Mouse (Mus musculus) liver, adult (tissue): ENCODE measurements around the gene Mex3d.

Experiments
- GATA4 ChIP-seq: IDR thresholded peaks from 2 replicates; pipeline ENCODE4 v1.6.1; 2014; ENCODE audit warnings: mild to moderate bottlenecking, low read length; ENCODE audit not compliant: insufficient replicate concordance

Mex3d gene

DNA sequence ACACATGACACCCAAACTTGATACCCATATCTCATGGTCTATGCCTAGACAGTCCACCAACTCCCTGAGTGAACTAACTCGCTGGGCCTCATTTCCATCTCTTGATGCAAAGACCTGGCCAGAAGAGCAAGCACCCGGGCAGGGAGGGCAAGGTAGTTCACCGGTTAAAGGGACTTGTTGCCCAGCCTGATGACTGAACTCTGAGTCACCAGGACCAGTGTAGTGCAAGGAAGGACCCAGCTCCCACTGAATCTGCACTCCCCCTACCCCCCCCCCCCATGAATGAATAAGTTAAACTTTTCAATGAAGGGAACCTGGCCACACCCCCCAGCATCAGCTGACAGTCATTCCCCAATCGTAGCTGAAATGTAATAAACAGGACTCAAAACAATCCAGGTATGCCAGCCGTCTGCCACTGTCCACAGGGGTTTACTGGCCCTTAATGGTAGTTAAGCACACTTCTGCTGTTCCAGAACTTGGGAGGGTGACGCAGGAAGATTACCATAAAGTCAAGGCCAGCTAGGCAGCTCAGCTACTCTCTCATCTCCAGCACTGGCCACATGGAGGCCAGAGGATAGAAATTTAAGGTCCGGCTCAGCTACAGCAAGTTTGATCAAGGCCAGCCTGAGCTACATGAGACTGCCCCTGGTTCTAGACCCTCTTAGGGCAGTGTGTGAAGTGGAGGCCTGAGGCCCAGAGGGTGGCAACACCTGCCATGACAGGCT, 4.7 kb downstream of the Mex3d start:
- TF ChIP-seq GATA4, result no peak

DNA sequence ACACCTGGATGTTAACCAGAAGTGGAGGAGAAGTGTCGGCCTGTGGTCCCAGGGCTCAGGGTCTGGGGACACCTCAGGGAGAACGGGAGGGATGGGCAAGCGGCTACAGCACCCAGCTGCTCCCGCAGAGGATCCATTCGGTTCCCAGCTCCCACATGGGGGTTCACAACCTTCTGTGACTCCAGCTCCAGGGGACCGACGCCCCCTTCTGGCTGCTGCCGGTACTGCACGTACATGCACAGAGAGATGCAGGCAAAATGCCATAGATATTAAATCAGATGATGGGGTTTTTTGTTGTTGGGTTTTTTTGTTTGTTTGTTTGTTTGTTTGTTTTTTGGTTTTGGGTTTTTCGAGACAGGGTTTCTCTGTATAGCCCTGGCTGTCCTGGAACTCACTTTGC, 9.7 kb downstream of the Mex3d start:
- TF ChIP-seq GATA4, result no peak

- no peak for TF ChIP-seq GATA4
Observed at GRCm38 (mm10) chr10:80376160-80376559, 11.3 kb downstream of the Mex3d start.

GRCm38 (mm10) chr10:80374063-80374462, 13.4 kb downstream of the Mex3d start:
- TF ChIP-seq GATA4, result no peak

GRCm38 (mm10) chr10:80372706-80373105, 14.8 kb downstream of the Mex3d start:
- TF ChIP-seq GATA4, result no peak

DNA sequence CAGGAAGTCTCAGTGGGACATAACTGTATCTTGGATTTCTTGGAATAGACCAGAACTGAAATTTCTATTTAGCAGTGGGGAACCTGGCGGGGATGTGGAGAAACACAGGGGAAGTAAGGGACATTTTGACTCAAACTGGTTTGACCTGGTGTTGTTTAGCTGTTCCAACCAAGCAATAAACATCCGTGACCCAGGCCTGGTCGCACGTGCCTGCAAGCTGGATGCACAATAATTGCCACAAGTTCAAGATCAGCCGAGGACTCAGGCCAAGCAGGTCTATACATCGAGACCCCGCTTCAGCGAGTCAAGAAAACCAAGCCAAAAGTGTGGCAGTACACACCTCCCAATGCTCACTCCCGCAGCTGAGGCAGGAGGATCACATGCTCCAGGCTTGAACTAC, 15.5 kb downstream of the Mex3d start:
- TF ChIP-seq GATA4, result no peak

DNA sequence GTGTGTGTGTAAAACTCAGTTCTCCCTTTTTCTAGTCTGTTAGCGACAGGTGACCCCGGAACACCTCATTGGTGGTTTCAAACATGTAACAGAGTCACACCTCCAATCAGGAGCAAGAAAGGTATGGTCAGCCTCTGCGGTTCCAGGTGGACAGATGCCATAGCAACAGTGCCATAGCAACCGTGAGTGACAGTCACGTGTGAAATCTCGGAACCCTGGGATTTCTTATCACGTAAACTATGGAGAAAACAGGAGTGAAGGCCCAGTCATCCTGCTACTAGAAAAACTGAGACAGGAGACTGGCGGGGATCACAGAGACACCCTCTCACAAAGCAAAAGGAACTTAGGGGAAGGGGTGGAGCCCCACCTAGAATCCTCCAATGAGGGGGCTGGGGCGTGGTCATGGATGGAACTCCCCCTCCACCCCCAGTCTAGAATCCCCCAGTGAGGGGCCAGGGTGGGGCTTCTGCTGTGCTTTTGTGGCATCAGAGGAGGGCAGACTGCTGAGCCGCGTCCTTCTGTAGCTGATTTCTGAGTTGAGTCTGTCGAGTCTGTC, 16.0 kb downstream of the Mex3d start:
- TF ChIP-seq GATA4, result no peak

- no peak for TF ChIP-seq GATA4
Observed at GRCm38 (mm10) chr10:80369995-80370747, 17.3 kb downstream of the Mex3d start.

GRCm38 (mm10) chr10:80368392-80368791, 19.1 kb downstream of the Mex3d start:
- no peak for TF ChIP-seq GATA4

DNA sequence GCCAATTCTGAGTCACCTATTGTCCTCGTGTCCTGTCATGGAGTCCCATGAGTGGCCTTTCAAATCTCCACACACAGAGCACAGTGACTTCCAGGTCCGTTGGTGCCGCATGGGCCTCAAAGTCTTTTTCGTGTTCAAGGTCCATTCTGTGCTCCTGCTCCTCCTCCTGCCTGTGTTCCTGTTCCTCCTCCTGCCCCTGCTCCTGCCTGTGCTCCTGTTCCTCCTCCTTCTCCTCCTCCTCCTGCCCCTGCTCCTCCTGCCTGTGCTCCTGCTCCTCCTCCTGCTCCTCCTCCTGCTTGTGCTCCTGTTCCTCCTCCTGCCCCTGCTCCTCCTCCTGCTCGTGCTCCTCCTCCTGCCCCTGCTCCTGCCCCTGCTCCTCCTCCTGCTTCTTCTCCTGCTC, 19.5 kb downstream of the Mex3d start:
- no peak for TF ChIP-seq GATA4

DNA sequence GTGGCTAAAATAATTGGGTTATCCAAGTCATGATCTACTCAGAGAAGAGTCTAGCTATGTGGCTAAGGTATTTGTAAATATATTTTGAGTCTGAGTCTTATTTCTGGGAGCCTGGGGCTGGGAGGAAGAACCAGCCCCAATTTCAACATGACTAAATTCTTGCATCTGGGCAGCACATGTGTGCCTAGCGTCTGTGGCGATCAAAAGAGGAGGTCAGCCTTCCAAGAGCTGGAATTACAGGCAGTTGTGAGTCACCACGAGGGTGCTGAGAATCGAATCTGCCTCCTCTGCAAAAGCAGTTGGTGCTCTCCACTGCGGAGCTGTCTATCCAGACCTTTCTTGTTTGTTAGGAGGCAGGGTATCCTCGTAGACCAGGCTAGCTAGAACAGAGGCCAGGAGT, 21.7 kb downstream of the Mex3d start:
- TF ChIP-seq GATA4, result no peak

DNA sequence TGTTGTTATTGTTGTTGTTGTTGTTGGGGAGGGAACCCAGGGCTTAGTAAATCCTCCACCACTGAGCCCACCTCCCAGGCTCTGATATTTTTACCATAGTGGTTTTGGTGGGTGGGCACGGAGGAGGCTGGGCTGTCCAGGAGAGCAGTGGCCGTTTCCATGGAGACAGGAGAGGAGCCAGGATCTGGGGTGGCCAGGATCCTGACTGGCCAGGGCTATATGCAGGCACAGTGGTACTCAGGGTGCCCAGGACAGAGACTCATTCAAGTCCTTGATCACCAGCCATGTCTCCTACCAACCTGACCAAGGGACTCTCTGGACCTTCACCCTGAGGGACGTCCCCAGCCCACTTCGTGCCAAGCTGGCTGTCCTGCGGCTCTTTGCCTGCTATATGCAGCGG, 23.7 kb downstream of the Mex3d start:
- no peak for TF ChIP-seq GATA4

- TF ChIP-seq GATA4, result no peak
Observed at GRCm38 (mm10) chr10:80357994-80358639, 29.3 kb downstream of the Mex3d start.

DNA sequence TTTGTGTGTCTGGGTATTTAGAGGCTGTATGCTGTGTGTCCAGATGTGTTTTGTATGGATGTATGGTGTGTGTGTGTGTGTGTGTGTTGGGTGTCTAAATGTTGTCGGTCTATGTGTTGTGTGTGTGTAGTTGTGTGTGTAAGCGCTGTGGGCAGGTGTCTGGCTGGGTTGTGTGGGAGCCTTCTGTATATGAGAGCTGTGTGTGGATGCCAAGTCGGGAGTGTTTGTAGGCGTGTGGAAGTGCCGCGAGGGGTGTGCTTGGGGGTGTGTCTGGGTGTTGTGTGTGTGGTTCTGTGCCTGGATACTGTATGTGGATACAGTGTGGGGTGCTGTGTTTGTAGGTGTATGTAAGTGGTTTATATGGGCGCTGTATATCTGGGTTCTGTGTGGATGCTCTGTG, 30.1 kb downstream of the Mex3d start:
- no peak for TF ChIP-seq GATA4

- no peak for TF ChIP-seq GATA4
Observed at GRCm38 (mm10) chr10:80356737-80357136, 30.7 kb downstream of the Mex3d start.
